Mouse (Mus musculus) testis, adult 2 months (tissue): ENCODE results near the gene Dip2a.

Source experiments
- CTCF ChIP-seq: fragments of 200-500 bp; IDR thresholded peaks from 2 replicates; pipeline ENCODE4 v1.5.1; 2012; ENCODE audit warnings: low read depth, mild to moderate bottlenecking, inconsistent platforms, low read length, moderate library complexity; ENCODE audit not compliant: control insufficient read depth, insufficient read depth, insufficient replicate concordance
- POLR2A ChIP-seq: fragments of 200-500 bp; IDR thresholded peaks from 2 replicates; pipeline ENCODE4 v1.6.1; 2012; ENCODE audit warnings: low read depth, mild to moderate bottlenecking, inconsistent platforms, low read length, moderate library complexity; ENCODE audit not compliant: control insufficient read depth

- TF ChIP-seq CTCF (no peak), POLR2A (no peak)
These were observed 28.9 kb downstream of the Dip2a start for GRCm38 (mm10) chr10:76316194-76316593.
